Mouse (Mus musculus): Measurements from ENCODE around the gene Etfrf1.

The Etfrf1 gene

GRCm38 (mm10) chr6:145226296-145226695, 15.4 kb downstream of the Etfrf1 start:
- no peak for DNase-seq

- no peak for DNase-seq
Observed at GRCm38 (mm10) chr6:145234391-145234790, 23.5 kb downstream of the Etfrf1 start.

GRCm38 (mm10) chr6:145235367-145235766, 24.4 kb downstream of the Etfrf1 start:
- DNase-seq = no peak

GRCm38 (mm10) chr6:145237148-145237547, 26.2 kb downstream of the Etfrf1 start:
- no peak for DNase-seq

GRCm38 (mm10) chr6:145240285-145240684, 29.4 kb downstream of the Etfrf1 start:
- no peak for DNase-seq

GRCm38 (mm10) chr6:145242521-145242920, 31.6 kb downstream of the Etfrf1 start:
- no peak for DNase-seq

GRCm38 (mm10) chr6:145246841-145247240, 35.9 kb downstream of the Etfrf1 start:
- no peak for DNase-seq

GRCm38 (mm10) chr6:145247886-145248285, 37.0 kb downstream of the Etfrf1 start:
- DNase-seq = peak; percentile 13

- peak; percentile 79 for DNase-seq
Observed at GRCm38 (mm10) chr6:145249291-145250184, 38.6 kb downstream of the Etfrf1 start.

GRCm38 (mm10) chr6:145250185-145250791, 39.4 kb downstream of the Etfrf1 start, which contains the start of gene Kras:
Gene Kras, minus strand, starts transcription at chr6:145250239.
- peak; percentile 92 for DNase-seq

GRCm38 (mm10) chr6:145250820-145251219, 39.9 kb downstream of the Etfrf1 start:
- no peak for DNase-seq

GRCm38 (mm10) chr6:145255952-145256700, 45.2 kb downstream of the Etfrf1 start:
- DNase-seq = no peak

GRCm38 (mm10) chr6:145256701-145257073, 45.8 kb downstream of the Etfrf1 start:
- DNase-seq = no peak

- DNase-seq = no peak
Observed at GRCm38 (mm10) chr6:145262314-145262713, 51.4 kb downstream of the Etfrf1 start.
